In genomic region chr2:32977114-32977513, GRCm38 (mm10) we compare ENCODE assay signal across 25 mouse cellular contexts. TPM values are rescaled to one million over a fixed set of nuclear protein-coding genes. Genes with fewer than 3 reads are reported as not detected.
A peak's percentile ranks its signal among the peaks of the same experiment; 100 is the strongest.
DNase-seq lines count a peak whose midpoint lies in the region; ATAC-seq and TF ChIP-seq lines count a peak whose summit lies in the region.
"Had no signal": no experiment of that assay in that cellular context is flagged by ENCODE, and none has a peak within 500 bp of the region (broad histone marks: within the 10 kb centered on the region; RNA-seq: fewer than 3 reads in every experiment).

No protein-coding gene starts in this region.

- H3K4me2 ChIP-seq in forebrain, embryonic 13.5 days: no peak overlapping the region
- no peak overlapping the region for H3K4me2 ChIP-seq in forebrain, postnatal 0 days (ENCODE audit: low read depth)
- no peak overlapping the region for H3K4me2 ChIP-seq in forebrain, embryonic 11.5 days (ENCODE audit: low read depth, low read length, severe bottlenecking)
- H3K4me2 ChIP-seq in hindbrain, postnatal 0 days (ENCODE audit: low read depth, low read length): no peak overlapping the region
- H3K4me2 ChIP-seq in neural tube, embryonic 13.5 days: no peak overlapping the region
- H3K4me2 ChIP-seq: heart, embryonic 13.5 days; hindbrain, embryonic 15.5 days had no signal

- DNase-seq in forebrain, embryonic 10.5 days (ENCODE audit: extremely low spot score, low spot score): no peak
- DNase-seq in forebrain, postnatal 0 days: no peak
- no peak for DNase-seq in forebrain, embryonic 11.5 days (ENCODE audit: low spot score)
- DNase-seq in hindbrain, postnatal 0 days (ENCODE audit: low spot score): peak; percentile 24
- no peak for DNase-seq in hindbrain, embryonic 10.5 days (ENCODE audit: low spot score)
- DNase-seq in neural tube, embryonic 10.5 days (ENCODE audit: extremely low spot score, low spot score): no peak
- DNase-seq: adrenal gland, adult 8-10 months; adrenal gland, postnatal 25 days; cerebellum, adult 18-20 months; cerebellum, adult 9-10 months; cerebellum, postnatal 14 days; gastrocnemius, postnatal 10 days; gastrocnemius, postnatal 36 days; heart, adult 2 months; heart, postnatal 14 days; heart, postnatal 4 days; kidney, adult 18-20 months had no signal

- peak overlapping the region; percentile 52; the same call in 1 of the 2 replicates for H3K27ac ChIP-seq in forebrain, embryonic 13.5 days
- H3K27ac ChIP-seq in forebrain, embryonic 10.5 days: no peak overlapping the region
- no peak overlapping the region for H3K27ac ChIP-seq in forebrain, postnatal 0 days (ENCODE audit: low read depth, low read length)
- no peak overlapping the region for H3K27ac ChIP-seq in forebrain, embryonic 11.5 days (ENCODE audit: low read depth, low read length)
- no peak overlapping the region for H3K27ac ChIP-seq in hindbrain, postnatal 0 days
- H3K27ac ChIP-seq in hindbrain, embryonic 10.5 days: no peak overlapping the region
- no peak overlapping the region for H3K27ac ChIP-seq in neural tube, embryonic 13.5 days (replicated peaks)
- H3K27ac ChIP-seq: heart, adult 2 months; heart, embryonic 10.5 days; heart, embryonic 13.5 days; hindbrain, embryonic 15.5 days had no signal

- H3K4me3 ChIP-seq in forebrain, embryonic 13.5 days: no peak overlapping the region
- H3K4me3 ChIP-seq in forebrain, embryonic 10.5 days: no peak overlapping the region
- H3K4me3 ChIP-seq in forebrain, postnatal 0 days (ENCODE audit: low read depth, low read length): no peak overlapping the region
- no peak overlapping the region for H3K4me3 ChIP-seq in forebrain, embryonic 11.5 days (ENCODE audit: low read depth, low read length)
- H3K4me3 ChIP-seq in hindbrain, postnatal 0 days (ENCODE audit: low read length): no peak overlapping the region
- no peak overlapping the region for H3K4me3 ChIP-seq in hindbrain, embryonic 10.5 days
- no peak overlapping the region for H3K4me3 ChIP-seq in neural tube, embryonic 13.5 days
- H3K4me3 ChIP-seq: heart, adult 2 months; heart, embryonic 10.5 days; heart, embryonic 13.5 days; hindbrain, embryonic 15.5 days had no signal

- WGBS in forebrain, embryonic 13.5 days: 75% methylated on average over 5 of the region's 5 CpGs
- WGBS in forebrain, embryonic 10.5 days: 90% methylated on average over 5 of the region's 5 CpGs
- 61% methylated on average over 5 of the region's 5 CpGs for WGBS in forebrain, postnatal 0 days
- WGBS in forebrain, embryonic 11.5 days: 87% methylated on average over 5 of the region's 5 CpGs
- WGBS in hindbrain, postnatal 0 days: 60% methylated on average over 5 of the region's 5 CpGs
- 84% methylated on average over 5 of the region's 5 CpGs for WGBS in hindbrain, embryonic 10.5 days
- 79% methylated on average over 5 of the region's 5 CpGs for WGBS in neural tube, embryonic 13.5 days

- peaks cover 11% of the 10 kb centered on the region for H3K4me1 ChIP-seq in forebrain, embryonic 13.5 days
- H3K4me1 ChIP-seq in forebrain, embryonic 10.5 days: peaks cover 17% of the 10 kb centered on the region
- H3K4me1 ChIP-seq in forebrain, postnatal 0 days (ENCODE audit: insufficient read depth): peaks cover 8% of the 10 kb centered on the region
- peaks cover 8% of the 10 kb centered on the region for H3K4me1 ChIP-seq in forebrain, embryonic 11.5 days (replicated peaks; ENCODE audit: control insufficient read depth, insufficient read depth, low read length)
- H3K4me1 ChIP-seq in hindbrain, postnatal 0 days (ENCODE audit: insufficient read depth, low read length): peaks cover 7% of the 10 kb centered on the region
- peaks cover 32% of the 10 kb centered on the region for H3K4me1 ChIP-seq in hindbrain, embryonic 10.5 days (replicated peaks)
- H3K4me1 ChIP-seq in neural tube, embryonic 13.5 days (replicated peaks): peaks cover 17% of the 10 kb centered on the region

- peaks cover 41% of the 10 kb centered on the region for H3K36me3 ChIP-seq in forebrain, embryonic 13.5 days (ENCODE audit: poor library complexity, severe bottlenecking)
- peaks cover 30% of the 10 kb centered on the region for H3K36me3 ChIP-seq in forebrain, embryonic 10.5 days (replicated peaks)
- peaks cover 33% of the 10 kb centered on the region for H3K36me3 ChIP-seq in forebrain, postnatal 0 days (ENCODE audit: insufficient read depth)
- no peaks in the 10 kb centered on the region for H3K36me3 ChIP-seq in forebrain, embryonic 11.5 days (ENCODE audit: control insufficient read depth, insufficient read depth, low read length)
- peaks cover 24% of the 10 kb centered on the region; the same call in 1 of the 2 replicates for H3K36me3 ChIP-seq in hindbrain, postnatal 0 days (ENCODE audit: insufficient read depth, low read length)
- peaks cover 40% of the 10 kb centered on the region for H3K36me3 ChIP-seq in hindbrain, embryonic 10.5 days
- H3K36me3 ChIP-seq in neural tube, embryonic 13.5 days: peaks cover 42% of the 10 kb centered on the region

- TF ChIP-seq CTCF in forebrain, postnatal 0 days (IDR thresholded peaks at IDR 0.05; ENCODE audit: low read depth): no peak
- no peak for TF ChIP-seq CTCF in hindbrain, postnatal 0 days (IDR thresholded peaks at IDR 0.05; ENCODE audit: low read depth)

- no peaks in the 10 kb centered on the region for H3K9me3 ChIP-seq in forebrain, embryonic 13.5 days (replicated peaks)
- H3K9me3 ChIP-seq in forebrain, embryonic 10.5 days: no peaks in the 10 kb centered on the region
- no peaks in the 10 kb centered on the region for H3K9me3 ChIP-seq in forebrain, postnatal 0 days (ENCODE audit: low read length)
- H3K9me3 ChIP-seq in forebrain, embryonic 11.5 days (ENCODE audit: control insufficient read depth, low read length): no peaks in the 10 kb centered on the region
- H3K9me3 ChIP-seq in hindbrain, postnatal 0 days (ENCODE audit: low read length): no peaks in the 10 kb centered on the region
- H3K9me3 ChIP-seq in hindbrain, embryonic 10.5 days: no peaks in the 10 kb centered on the region
- no peaks in the 10 kb centered on the region for H3K9me3 ChIP-seq in neural tube, embryonic 13.5 days
- H3K9me3 ChIP-seq: heart, embryonic 10.5 days; heart, embryonic 13.5 days; hindbrain, embryonic 15.5 days had no signal

- H3K9ac ChIP-seq in forebrain, embryonic 13.5 days: 0 out of 2 replicates have a peak overlapping the region, but pooled peaks have one; percentile 12
- H3K9ac ChIP-seq in forebrain, postnatal 0 days: no peak overlapping the region
- no peak overlapping the region for H3K9ac ChIP-seq in forebrain, embryonic 11.5 days (ENCODE audit: low read length)
- no peak overlapping the region for H3K9ac ChIP-seq in hindbrain, postnatal 0 days (replicated peaks; ENCODE audit: low read length)
- peak overlapping the region; percentile 18; the same call in 1 of the 2 replicates for H3K9ac ChIP-seq in neural tube, embryonic 13.5 days
- H3K9ac ChIP-seq: heart, embryonic 13.5 days; hindbrain, embryonic 15.5 days had no signal

- no peaks in the 10 kb centered on the region for H3K27me3 ChIP-seq in forebrain, embryonic 13.5 days
- peaks cover 7% of the 10 kb centered on the region; the same call in 1 of the 2 replicates for H3K27me3 ChIP-seq in forebrain, embryonic 10.5 days (ENCODE audit: poor library complexity, severe bottlenecking)
- H3K27me3 ChIP-seq in forebrain, postnatal 0 days (ENCODE audit: insufficient read depth, low read length): no peaks in the 10 kb centered on the region
- H3K27me3 ChIP-seq in forebrain, embryonic 11.5 days (ENCODE audit: control insufficient read depth, insufficient read depth, low read length): no peaks in the 10 kb centered on the region
- no peaks in the 10 kb centered on the region for H3K27me3 ChIP-seq in hindbrain, postnatal 0 days (ENCODE audit: insufficient read depth, low read length)
- H3K27me3 ChIP-seq in hindbrain, embryonic 10.5 days (ENCODE audit: insufficient read depth, poor library complexity, severe bottlenecking): no peaks in the 10 kb centered on the region
- H3K27me3 ChIP-seq in neural tube, embryonic 13.5 days: no peaks in the 10 kb centered on the region
- H3K27me3 ChIP-seq: heart, embryonic 13.5 days; hindbrain, embryonic 15.5 days had no signal

- no peak for ATAC-seq in forebrain, embryonic 13.5 days
- peak; percentile 20; the same call in 1 of the 2 replicates for ATAC-seq in forebrain, postnatal 0 days
- no peak for ATAC-seq in forebrain, embryonic 11.5 days (replicated peaks; ENCODE audit: low FRiP score)
- no peak for ATAC-seq in hindbrain, postnatal 0 days
- ATAC-seq in neural tube, embryonic 13.5 days (ENCODE audit: low read depth): no peak
- ATAC-seq: activated CD4-positive, CD25-positive, alpha-beta regulatory T cell, adult 4 months; inflammation-experienced regulatory T-cells, adult 6 months; intestine, embryonic 16.5 days had no signal

RNA-seq across cellular contexts. Expression of gene Slc2a8, which starts 4.8 kb away (rescaled TPM):
- polyA plus RNA-seq in forebrain, embryonic 13.5 days (2015; fragmentation: Nextera tagmentation; extraction: Ambion mirVana): 15.4 and 18.3 TPM in 2 replicates
- polyA plus RNA-seq in forebrain, embryonic 10.5 days (2016; fragmentation: Nextera tagmentation; extraction: Ambion mirVana): 14.2 and 14.8 TPM in 2 replicates
- 18.9 and 26.9 TPM in 2 replicates for total RNA-seq in forebrain, postnatal 0 days (2014; rRNA removed)
- 22.8 and 24.6 TPM in 2 replicates for polyA plus RNA-seq in forebrain, postnatal 0 days (2015; fragmentation: Nextera tagmentation; extraction: Ambion mirVana)
- 11.8 and 13.4 TPM in 2 replicates for polyA plus RNA-seq in forebrain, embryonic 11.5 days (2014; fragmentation: Nextera tagmentation; extraction: Ambion mirVana)
- 38.2 and 41.2 TPM in 2 replicates for total RNA-seq in hindbrain, postnatal 0 days (2014; rRNA removed)
- 32.6 and 33.4 TPM in 2 replicates for polyA plus RNA-seq in hindbrain, postnatal 0 days (2015; fragmentation: Nextera tagmentation; extraction: Ambion mirVana)
- polyA plus RNA-seq in hindbrain, embryonic 10.5 days (2016; fragmentation: Nextera tagmentation; extraction: Ambion mirVana): 21.3 and 27.4 TPM in 2 replicates
- 23.4 and 26.4 TPM in 2 replicates for polyA plus RNA-seq in neural tube, embryonic 13.5 days (2015; fragmentation: Nextera tagmentation; extraction: Ambion mirVana)

RNA-seq across cellular contexts. Expression of gene Lrsam1, which starts 15.7 kb away (rescaled TPM):
- 14.8 and 15.5 TPM in 2 replicates for polyA plus RNA-seq in forebrain, embryonic 13.5 days (2015; fragmentation: Nextera tagmentation; extraction: Ambion mirVana)
- polyA plus RNA-seq in forebrain, embryonic 10.5 days (2016; fragmentation: Nextera tagmentation; extraction: Ambion mirVana): 6.6 and 8.0 TPM in 2 replicates
- 23.1 and 28.7 TPM in 2 replicates for total RNA-seq in forebrain, postnatal 0 days (2014; rRNA removed)
- 12.7 and 17.4 TPM in 2 replicates for polyA plus RNA-seq in forebrain, postnatal 0 days (2015; fragmentation: Nextera tagmentation; extraction: Ambion mirVana)
- 10.7 and 13.0 TPM in 2 replicates for polyA plus RNA-seq in forebrain, embryonic 11.5 days (2014; fragmentation: Nextera tagmentation; extraction: Ambion mirVana)
- 37.9 and 50.0 TPM in 2 replicates for total RNA-seq in hindbrain, postnatal 0 days (2014; rRNA removed)
- polyA plus RNA-seq in hindbrain, postnatal 0 days (2015; fragmentation: Nextera tagmentation; extraction: Ambion mirVana): 19.5 and 22.1 TPM in 2 replicates
- polyA plus RNA-seq in hindbrain, embryonic 10.5 days (2016; fragmentation: Nextera tagmentation; extraction: Ambion mirVana): 11.5 TPM in 2 replicates
- polyA plus RNA-seq in neural tube, embryonic 13.5 days (2015; fragmentation: Nextera tagmentation; extraction: Ambion mirVana): 23.9 and 27.3 TPM in 2 replicates

RNA-seq across cellular contexts. Expression of gene Rpl12, which starts 15.8 kb away (rescaled TPM):
- 111 and 118 TPM in 2 replicates for polyA plus RNA-seq in forebrain, embryonic 13.5 days (2015; fragmentation: Nextera tagmentation; extraction: Ambion mirVana)
- polyA plus RNA-seq in forebrain, embryonic 10.5 days (2016; fragmentation: Nextera tagmentation; extraction: Ambion mirVana): 192 and 197 TPM in 2 replicates
- total RNA-seq in forebrain, postnatal 0 days (2014; rRNA removed): 266 and 507 TPM in 2 replicates
- 102 and 129 TPM in 2 replicates for polyA plus RNA-seq in forebrain, postnatal 0 days (2015; fragmentation: Nextera tagmentation; extraction: Ambion mirVana)
- 134 and 151 TPM in 2 replicates for polyA plus RNA-seq in forebrain, embryonic 11.5 days (2014; fragmentation: Nextera tagmentation; extraction: Ambion mirVana)
- total RNA-seq in hindbrain, postnatal 0 days (2014; rRNA removed): 154 and 168 TPM in 2 replicates
- polyA plus RNA-seq in hindbrain, postnatal 0 days (2015; fragmentation: Nextera tagmentation; extraction: Ambion mirVana): 92.2 and 101 TPM in 2 replicates
- polyA plus RNA-seq in hindbrain, embryonic 10.5 days (2016; fragmentation: Nextera tagmentation; extraction: Ambion mirVana): 131 and 166 TPM in 2 replicates
- polyA plus RNA-seq in neural tube, embryonic 13.5 days (2015; fragmentation: Nextera tagmentation; extraction: Ambion mirVana): 102 and 106 TPM in 2 replicates

Comparison
In these comparisons a context has a peak if more than half of its experiments do, and no peak if none do; other contexts are left out.
1. H3K9ac ChIP-seq: peak in forebrain, embryonic 13.5 days (single experiment) and neural tube, embryonic 13.5 days (single experiment); none in forebrain, postnatal 0 days (single experiment), forebrain, embryonic 11.5 days (single experiment) and hindbrain, postnatal 0 days (single experiment).